Comparison of ENCODE assay signal across 11 mouse cellular contexts in the genomic region with DNA sequence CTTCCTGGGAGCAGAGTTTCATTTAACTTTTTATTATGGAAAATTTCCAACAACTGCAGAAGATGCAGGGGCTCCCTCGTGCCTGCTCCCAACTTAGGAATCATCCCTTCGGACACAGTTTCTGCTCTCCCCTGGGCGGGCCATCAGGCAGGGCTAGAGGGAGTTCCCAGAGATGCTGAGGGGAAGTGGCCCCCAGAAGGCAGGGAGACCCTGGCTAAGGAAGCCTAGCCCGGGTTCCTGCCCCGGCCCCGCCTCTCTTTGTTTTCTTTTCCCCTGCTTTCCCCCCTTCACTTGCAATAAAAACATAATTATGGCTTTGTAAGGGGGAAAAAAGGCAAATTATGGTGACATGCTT.
DNase-seq lines count a peak whose midpoint lies in the region; ATAC-seq and TF ChIP-seq lines count a peak whose summit lies in the region.
"Had no signal": no experiment of that assay in that cellular context is flagged by ENCODE, and none has a peak within 500 bp of the region (broad histone marks: within the 10 kb centered on the region; RNA-seq: fewer than 3 reads in every experiment).

No protein-coding gene starts in this region.

- H3K4me1 ChIP-seq in lung, embryonic 14.5 days (ENCODE audit: insufficient read depth) = 0 out of 2 replicates have a peak, but pooled peaks cover 6% of the 10 kb centered on the region
- H3K4me1 ChIP-seq in forebrain, embryonic 12.5 days = peaks cover 29% of the 10 kb centered on the region
- peaks cover 18% of the 10 kb centered on the region for H3K4me1 ChIP-seq in limb, embryonic 11.5 days (ENCODE audit: control insufficient read depth, insufficient read depth, low read length)
- H3K4me1 ChIP-seq in neural tube, embryonic 14.5 days (ENCODE audit: control insufficient read depth, insufficient read depth, low read length) = peaks cover 21% of the 10 kb centered on the region

- H3K9ac ChIP-seq in lung, embryonic 14.5 days = no peak overlapping the region
- no peak overlapping the region for H3K9ac ChIP-seq in forebrain, embryonic 12.5 days
- peak overlapping the region; percentile 49; the same call in 1 of the 2 replicates for H3K9ac ChIP-seq in limb, embryonic 11.5 days (ENCODE audit: low read length)
- H3K9ac ChIP-seq in neural tube, embryonic 14.5 days (replicated peaks; ENCODE audit: low read depth, low read length) = no peak overlapping the region

- ATAC-seq in lung, embryonic 14.5 days (ENCODE audit: insufficient read depth) = peak; percentile 74
- peak; percentile 61; the same call in 1 of the 2 replicates for ATAC-seq in forebrain, embryonic 12.5 days (ENCODE audit: low FRiP score)
- ATAC-seq in limb, embryonic 11.5 days (ENCODE audit: insufficient number of reproducible peaks, low FRiP score, low TSS enrichment, low read depth) = peak; percentile 71; the same call in 1 of the 2 replicates
- no peak for ATAC-seq in neural tube, embryonic 14.5 days (ENCODE audit: low read depth)
- ATAC-seq in monocyte, adult 5-6 weeks (replicated peaks; ENCODE audit: insufficient number of reproducible peaks, low FRiP score, low TSS enrichment, poor library complexity, severe bottlenecking) = no peak

- H3K4me2 ChIP-seq in lung, embryonic 14.5 days = no peak overlapping the region; the same call in 1 of the 2 replicates
- peak overlapping the region; percentile 37 for H3K4me2 ChIP-seq in forebrain, embryonic 12.5 days
- no peak overlapping the region for H3K4me2 ChIP-seq in limb, embryonic 11.5 days (ENCODE audit: low read depth, severe bottlenecking)
- H3K4me2 ChIP-seq in neural tube, embryonic 14.5 days (ENCODE audit: low read depth, low read length) = no peak overlapping the region

- TF ChIP-seq CTCF in lung, embryonic 14.5 days (IDR thresholded peaks at IDR 0.05; ENCODE audit: low read depth) = no peak

- H3K27ac ChIP-seq in lung, embryonic 14.5 days (ENCODE audit: low read depth) = peak overlapping the region; percentile 90
- H3K27ac ChIP-seq in forebrain, embryonic 12.5 days = peak overlapping the region; percentile 84
- H3K27ac ChIP-seq in limb, embryonic 11.5 days (replicated peaks; ENCODE audit: low read depth, low read length) = peak overlapping the region; percentile 95
- H3K27ac ChIP-seq in neural tube, embryonic 14.5 days (ENCODE audit: low read depth, low read length) = peak overlapping the region; percentile 58; the same call in 1 of the 2 replicates

- no peaks in the 10 kb centered on the region for H3K36me3 ChIP-seq in lung, embryonic 14.5 days (ENCODE audit: insufficient read depth)
- H3K36me3 ChIP-seq in forebrain, embryonic 12.5 days (replicated peaks) = no peaks in the 10 kb centered on the region
- no peaks in the 10 kb centered on the region for H3K36me3 ChIP-seq in limb, embryonic 11.5 days (ENCODE audit: control insufficient read depth, insufficient read depth, low read length)
- no peaks in the 10 kb centered on the region for H3K36me3 ChIP-seq in neural tube, embryonic 14.5 days (ENCODE audit: control insufficient read depth, insufficient read depth, low read length)

- 22% methylated on average over 6 of the region's 6 CpGs for WGBS in lung, embryonic 14.5 days
- WGBS in forebrain, embryonic 12.5 days = 10% methylated on average over 6 of the region's 6 CpGs
- WGBS in limb, embryonic 11.5 days = 2% methylated on average over 6 of the region's 6 CpGs
- WGBS in neural tube, embryonic 14.5 days = 4% methylated on average over 6 of the region's 6 CpGs

- H3K9me3 ChIP-seq in lung, embryonic 14.5 days (ENCODE audit: low read depth, low read length) = no peaks in the 10 kb centered on the region
- no peaks in the 10 kb centered on the region for H3K9me3 ChIP-seq in forebrain, embryonic 12.5 days
- H3K9me3 ChIP-seq in limb, embryonic 11.5 days (ENCODE audit: control insufficient read depth, low read length) = no peaks in the 10 kb centered on the region
- H3K9me3 ChIP-seq in neural tube, embryonic 14.5 days (ENCODE audit: control insufficient read depth, low read length) = no peaks in the 10 kb centered on the region

- peak; percentile 71 for DNase-seq in lung, embryonic 14.5 days
- no peak for DNase-seq in lung, postnatal 25 days (ENCODE audit: low spot score)
- peak; percentile 71 for DNase-seq in limb, embryonic 11.5 days (ENCODE audit: low spot score)
- DNase-seq in right cerebral cortex, postnatal 25 days = no peak
- no peak for DNase-seq in gastrocnemius, postnatal 10 days
- DNase-seq: kidney, postnatal 14 days; liver; thymus, postnatal 25 days had no signal

- no peaks in the 10 kb centered on the region for H3K27me3 ChIP-seq in lung, embryonic 14.5 days (ENCODE audit: insufficient read depth, low read length)
- peaks cover 73% of the 10 kb centered on the region for H3K27me3 ChIP-seq in forebrain, embryonic 12.5 days
- no peaks in the 10 kb centered on the region for H3K27me3 ChIP-seq in limb, embryonic 11.5 days (ENCODE audit: control insufficient read depth, insufficient read depth, low read length)
- no peaks in the 10 kb centered on the region for H3K27me3 ChIP-seq in neural tube, embryonic 14.5 days (ENCODE audit: control insufficient read depth, insufficient read depth, low read length)

- H3K4me3 ChIP-seq in lung, embryonic 14.5 days (ENCODE audit: low read depth, low read length) = no peak overlapping the region
- no peak overlapping the region for H3K4me3 ChIP-seq in forebrain, embryonic 12.5 days (replicated peaks)
- no peak overlapping the region for H3K4me3 ChIP-seq in limb, embryonic 11.5 days (ENCODE audit: low read depth, low read length)
- no peak overlapping the region for H3K4me3 ChIP-seq in neural tube, embryonic 14.5 days (ENCODE audit: low read depth, low read length)

Comparison
In these comparisons a context has a peak if more than half of its experiments do, and no peak if none do; other contexts are left out.
1. DNase-seq: peak in lung, embryonic 14.5 days (single experiment) and limb, embryonic 11.5 days (single experiment); none in lung, postnatal 25 days (single experiment), right cerebral cortex, postnatal 25 days (single experiment) and gastrocnemius, postnatal 10 days (single experiment).
2. ATAC-seq: peak in lung, embryonic 14.5 days (single experiment), forebrain, embryonic 12.5 days (single experiment) and limb, embryonic 11.5 days (single experiment); none in neural tube, embryonic 14.5 days (single experiment) and monocyte, adult 5-6 weeks (single experiment).
3. Peak in every context shown above with its lines, with median percentiles within 50 percentile points of each other: H3K27ac ChIP-seq.